Mouse (Mus musculus) embryonic facial prominence, embryonic 14.5 days (tissue): Measurements from ENCODE around the gene Smyd3. TPM values are rescaled to one million over a fixed set of nuclear protein-coding genes. Genes with fewer than 3 reads are reported as not detected.

Experiments
- ATAC-seq: fragments of 200-750 bp; cut with Nextera tagmentation; 2 replicates; pipeline ENCODE4 v1.8.0; 2017; ENCODE audit warnings: low read depth, moderate number of reproducible peaks, moderate TSS enrichment
- DNase-seq: peaks from one replicate; pipeline ENCODE4 v3.0.0-alpha.2; 2015; ENCODE audit warnings: low spot score
- H3K27ac ChIP-seq: fragments of 300-500 bp; sonication (generic); replicated peaks from 2 replicates; pipeline ENCODE4 v1.5.1; 2014; ENCODE audit warnings: low read depth, mild to moderate bottlenecking, low read length, moderate library complexity
- H3K27me3 ChIP-seq: fragments of 300-500 bp; sonication (generic); replicated peaks from 2 replicates; pipeline ENCODE4 v1.6.1; 2014; ENCODE audit warnings: low read length; ENCODE audit not compliant: control insufficient read depth, insufficient read depth
- H3K36me3 ChIP-seq: fragments of 300-500 bp; sonication (generic); 2 replicates; pipeline ENCODE4 v1.6.1; 2014; ENCODE audit warnings: low read length, mixed read lengths; ENCODE audit not compliant: control insufficient read depth, insufficient read depth
- H3K4me1 ChIP-seq: fragments of 300-500 bp; sonication (generic); 2 replicates; pipeline ENCODE4 v1.6.1; 2014; ENCODE audit warnings: antibody characterized with exemption, low read length; ENCODE audit not compliant: control insufficient read depth, insufficient read depth
- H3K4me2 ChIP-seq: fragments of 300-500 bp; sonication (generic); 2 replicates; pipeline ENCODE4 v1.6.1; 2014; ENCODE audit warnings: low read depth, mild to moderate bottlenecking, low read length, moderate library complexity, mixed read lengths
- H3K4me3 ChIP-seq: fragments of 300-500 bp; sonication (generic); 2 replicates; pipeline ENCODE4 v1.5.1; 2014; ENCODE audit warnings: low read depth, mild to moderate bottlenecking, low read length
- H3K9ac ChIP-seq: fragments of 300-500 bp; sonication (generic); 2 replicates; pipeline ENCODE4 v1.6.1; 2014; ENCODE audit warnings: low read depth, mild to moderate bottlenecking, low read length, moderate library complexity, mixed read lengths
- H3K9me3 ChIP-seq: fragments of 300-500 bp; sonication (generic); 2 replicates; pipeline ENCODE4 v1.6.1; 2016; ENCODE audit warnings: low read length; ENCODE audit not compliant: control insufficient read depth
- WGBS: fragments of 180-500 bp; shearing (Covaris S2); extraction: QIAGEN DNeasy Blood & Tissue Kit; methylation state at CpG from one replicate; pipeline ENCODE4 v1.1.7; 2014; 5-methylcytosine and 5-hydroxymethylcytosine counted together
- polyA plus RNA-seq: library from polyadenylated mRNA; unstranded; fragments of >200 nt; fragmentation: Nextera tagmentation; extraction: Ambion mirVana; gene quantifications from 2 replicates; pipeline ENCODE4 v1.2.1, GENCODE M21; 2014

Smyd3 gene
- polyA plus RNA-seq, 1 experiment from 2014 or later: 16.7 TPM

DNA sequence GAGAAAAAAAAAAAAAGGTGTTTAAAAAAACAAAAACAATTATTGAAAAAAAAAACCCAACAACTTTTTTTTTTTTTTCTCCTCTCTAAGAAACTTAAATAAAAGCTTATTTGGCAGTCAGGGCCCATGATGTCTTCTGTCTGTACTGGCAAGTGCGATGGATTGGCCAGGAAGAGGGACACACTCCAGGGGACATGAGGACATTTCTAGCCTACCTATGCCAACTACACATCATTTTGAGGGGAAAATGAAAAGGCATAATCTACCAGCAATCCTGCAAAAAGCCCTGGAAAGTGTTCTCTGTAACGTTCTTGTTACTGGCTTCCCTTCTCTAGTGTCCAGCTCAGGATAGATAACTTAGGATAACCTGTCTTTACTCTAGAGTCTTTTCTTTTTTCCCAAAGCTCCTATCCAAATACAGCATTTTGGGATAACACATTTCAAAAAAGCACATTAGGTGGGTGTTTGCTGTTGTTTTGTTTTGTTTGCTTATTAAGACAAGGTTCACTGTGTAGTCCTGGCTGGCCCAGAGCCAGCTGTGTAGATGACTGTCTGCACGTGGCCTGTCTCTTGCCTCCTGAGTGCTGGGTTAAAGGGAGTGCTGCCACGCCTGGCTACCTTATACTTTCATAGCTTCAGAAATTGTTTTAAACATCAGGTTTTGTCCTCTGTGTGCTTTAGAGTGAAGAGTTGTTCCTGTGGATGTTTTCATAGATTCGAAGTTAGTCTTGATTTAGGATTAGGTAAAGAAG, 35.5 kb upstream of the Smyd3 start:
- Histone ChIP-seq H3K9ac (no peak overlapping the region), H3K4me1 (peaks cover 1% of the 10 kb centered on the region; the same call in 1 of the 2 replicates), H3K4me2 (no peak overlapping the region), H3K27ac (no peak overlapping the region), H3K4me3 (no peak overlapping the region), H3K36me3 (no peaks in the 10 kb centered on the region), H3K9me3 (no peaks in the 10 kb centered on the region), H3K27me3 (no peaks in the 10 kb centered on the region)
- WGBS: 67% methylated on average over 5 of the region's 5 CpGs
- DNase-seq (no peak), ATAC-seq (no peak)

- Histone ChIP-seq H3K4me3 (no peak overlapping the region), H3K4me1 (peaks cover 8% of the 10 kb centered on the region; the same call in 1 of the 2 replicates), H3K27ac (no peak overlapping the region), H3K27me3 (no peaks in the 10 kb centered on the region), H3K9ac (no peak overlapping the region), H3K36me3 (no peaks in the 10 kb centered on the region), H3K9me3 (no peaks in the 10 kb centered on the region), H3K4me2 (no peak overlapping the region)
- 48% methylated on average over 7 of the region's 7 CpGs for WGBS
- DNase-seq (no peak), ATAC-seq (peak; percentile 60; the same call in 1 of the 2 replicates)
These were observed 34.9 kb upstream of the Smyd3 start for GRCm38 (mm10) chr1:179552751-179553150.

DNA sequence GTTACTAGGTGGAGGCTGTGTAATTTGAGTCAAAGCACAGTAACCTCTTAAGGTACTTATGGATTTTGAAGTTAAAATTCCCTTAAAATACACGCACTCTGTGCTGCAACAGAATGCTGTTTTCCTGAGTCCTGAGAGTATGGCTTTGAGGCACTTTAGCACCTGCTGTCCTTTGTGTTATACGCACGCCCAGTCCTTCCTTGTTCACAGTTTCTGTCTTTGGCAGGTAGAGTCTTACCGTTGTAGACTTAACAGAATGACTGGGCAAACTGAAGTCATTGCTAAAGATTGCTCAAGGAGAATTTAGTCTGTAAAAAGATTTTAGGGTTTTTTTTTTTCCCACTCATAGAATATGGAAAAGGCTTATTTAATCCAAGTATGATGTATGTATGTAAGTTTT, 34.1 kb upstream of the Smyd3 start:
- Histone ChIP-seq H3K27ac (no peak overlapping the region), H3K27me3 (no peaks in the 10 kb centered on the region), H3K9ac (no peak overlapping the region), H3K36me3 (no peaks in the 10 kb centered on the region), H3K4me2 (no peak overlapping the region), H3K4me1 (peaks cover 14% of the 10 kb centered on the region), H3K9me3 (no peaks in the 10 kb centered on the region), H3K4me3 (no peak overlapping the region)
- 81% methylated on average over 4 of the region's 4 CpGs for WGBS
- ATAC-seq (no peak), DNase-seq (no peak)

DNA sequence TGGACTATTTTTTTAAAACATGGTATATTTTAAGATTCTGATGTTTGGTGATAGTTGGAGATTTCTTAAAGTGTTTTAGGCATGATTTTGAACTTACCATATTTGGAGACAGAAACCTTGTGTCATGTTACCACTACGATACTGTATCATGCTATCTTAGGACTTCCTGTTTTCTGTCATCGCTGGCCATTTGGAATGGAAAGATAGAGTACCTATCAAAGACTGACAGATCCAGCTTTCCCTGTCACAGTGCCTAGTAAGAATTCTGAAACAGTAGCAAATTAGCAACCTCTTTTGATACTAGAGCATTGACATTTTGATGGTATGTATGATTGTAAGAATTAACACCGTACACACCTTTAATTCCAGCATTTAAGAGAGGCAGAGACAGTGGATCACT, 33.5 kb upstream of the Smyd3 start:
- Histone ChIP-seq H3K9me3 (no peaks in the 10 kb centered on the region), H3K36me3 (no peaks in the 10 kb centered on the region), H3K27ac (no peak overlapping the region), H3K27me3 (no peaks in the 10 kb centered on the region), H3K9ac (no peak overlapping the region), H3K4me3 (no peak overlapping the region), H3K4me1 (peaks cover 14% of the 10 kb centered on the region), H3K4me2 (no peak overlapping the region)
- 79% methylated on average over 3 of the region's 3 CpGs for WGBS
- no peak for DNase-seq
- no peak for ATAC-seq

DNA sequence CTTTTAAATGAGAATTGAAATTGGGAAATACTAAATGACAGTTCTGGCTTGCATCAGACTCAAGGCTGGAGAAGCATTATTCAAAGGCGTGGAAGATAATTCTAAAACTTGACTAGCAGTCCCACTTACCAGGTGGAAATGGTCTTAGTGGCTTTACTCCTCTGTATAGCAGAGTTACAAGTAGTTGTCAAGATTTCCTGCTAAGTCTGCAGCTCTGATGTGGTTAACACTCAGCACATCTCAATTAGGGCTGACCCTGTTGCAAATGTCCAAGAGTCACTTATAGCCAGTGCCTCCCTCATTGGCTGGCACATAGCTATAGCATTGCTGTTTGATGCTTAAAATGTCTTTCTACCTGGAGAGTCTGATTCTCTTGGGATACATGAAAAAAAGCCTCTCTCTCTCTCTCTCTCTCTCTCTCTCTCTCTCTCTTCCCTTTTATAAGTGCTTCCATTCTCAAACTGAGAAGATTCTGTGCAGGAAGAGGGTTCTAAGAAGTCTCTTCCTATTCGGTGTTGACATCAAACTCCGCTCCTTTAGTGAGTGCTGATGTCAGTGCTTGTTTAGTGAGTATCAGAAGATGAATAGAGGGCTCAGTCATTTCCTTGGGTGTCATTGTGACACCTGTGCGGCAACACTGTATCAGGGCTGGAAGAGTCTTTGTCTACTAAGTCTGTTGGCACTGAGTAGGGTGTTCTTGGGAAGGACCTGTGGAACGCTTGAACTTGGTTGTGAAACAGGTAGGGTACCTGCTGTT, 31.3 kb upstream of the Smyd3 start:
- no peaks in the 10 kb centered on the region for H3K27me3 ChIP-seq
- no peak for DNase-seq
- H3K9me3 ChIP-seq: no peaks in the 10 kb centered on the region
- H3K36me3 ChIP-seq: no peaks in the 10 kb centered on the region
- 89% methylated on average over 5 of the region's 5 CpGs for WGBS
- H3K4me3 ChIP-seq: no peak overlapping the region
- ATAC-seq: no peak
- H3K27ac ChIP-seq: no peak overlapping the region
- no peak overlapping the region for H3K9ac ChIP-seq
- no peak overlapping the region for H3K4me2 ChIP-seq
- H3K4me1 ChIP-seq: peaks cover 19% of the 10 kb centered on the region

DNA sequence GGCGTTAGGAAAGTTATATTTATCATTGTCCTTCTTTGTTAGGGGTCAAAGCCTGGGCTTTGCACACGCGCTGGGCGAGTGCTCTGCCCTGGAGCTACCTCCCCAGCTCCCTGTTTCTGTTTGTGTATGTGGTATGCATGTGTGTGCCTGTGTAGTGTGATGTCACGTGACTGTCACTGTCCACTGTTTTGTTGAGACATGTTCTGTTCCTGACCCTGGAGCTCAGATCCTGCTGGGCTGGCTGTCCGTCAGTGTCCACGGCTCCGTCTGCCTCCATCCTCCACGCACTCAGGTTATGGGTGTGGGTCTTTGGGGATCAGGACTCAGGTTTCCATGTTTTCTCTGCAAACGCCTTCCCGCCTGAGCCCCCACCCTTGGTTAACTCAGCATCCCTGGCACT, 30.4 kb upstream of the Smyd3 start:
- no peak overlapping the region for H3K4me3 ChIP-seq
- 61% methylated on average over 11 of the region's 11 CpGs for WGBS
- no peak overlapping the region for H3K27ac ChIP-seq
- H3K4me2 ChIP-seq: peak overlapping the region; percentile 83
- H3K4me1 ChIP-seq: peaks cover 19% of the 10 kb centered on the region
- DNase-seq (no peak), ATAC-seq (no peak)
- peak overlapping the region; percentile 27; the same call in 1 of the 2 replicates for H3K9ac ChIP-seq
- H3K27me3 ChIP-seq: no peaks in the 10 kb centered on the region
- no peaks in the 10 kb centered on the region for H3K9me3 ChIP-seq
- H3K36me3 ChIP-seq: 0 out of 2 replicates have a peak, but pooled peaks cover 3% of the 10 kb centered on the region

DNA sequence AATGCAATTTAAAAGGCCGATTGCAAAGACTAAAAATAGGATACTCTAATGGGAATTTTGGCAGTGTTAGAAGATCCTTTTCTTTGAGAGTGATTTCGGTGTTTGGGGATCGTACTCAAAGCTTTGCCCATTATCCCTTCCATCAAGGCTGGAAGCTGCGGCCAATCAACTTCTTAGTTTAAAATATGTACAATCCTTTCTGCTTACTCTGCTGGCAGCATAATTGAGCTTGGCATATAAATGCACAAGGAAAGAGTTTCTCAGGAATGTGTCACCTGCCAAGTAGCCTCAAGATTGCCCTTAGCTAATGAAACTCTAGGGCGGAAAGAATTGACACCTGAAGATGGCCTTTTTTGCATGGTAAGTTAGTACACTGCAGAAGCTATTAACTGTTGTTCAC, 29.3 kb upstream of the Smyd3 start:
- peak overlapping the region; percentile 83 for H3K4me2 ChIP-seq
- H3K27ac ChIP-seq: peak overlapping the region; percentile 92
- peaks cover 19% of the 10 kb centered on the region for H3K4me1 ChIP-seq
- 0 out of 2 replicates have a peak, but pooled peaks cover 4% of the 10 kb centered on the region for H3K36me3 ChIP-seq
- H3K9ac ChIP-seq: peak overlapping the region; percentile 82
- H3K27me3 ChIP-seq: no peaks in the 10 kb centered on the region
- DNase-seq (peak; percentile 50), ATAC-seq (no peak)
- WGBS: 10% methylated on average over 5 of the region's 5 CpGs
- peak overlapping the region; percentile 62 for H3K4me3 ChIP-seq
- H3K9me3 ChIP-seq: no peaks in the 10 kb centered on the region

DNA sequence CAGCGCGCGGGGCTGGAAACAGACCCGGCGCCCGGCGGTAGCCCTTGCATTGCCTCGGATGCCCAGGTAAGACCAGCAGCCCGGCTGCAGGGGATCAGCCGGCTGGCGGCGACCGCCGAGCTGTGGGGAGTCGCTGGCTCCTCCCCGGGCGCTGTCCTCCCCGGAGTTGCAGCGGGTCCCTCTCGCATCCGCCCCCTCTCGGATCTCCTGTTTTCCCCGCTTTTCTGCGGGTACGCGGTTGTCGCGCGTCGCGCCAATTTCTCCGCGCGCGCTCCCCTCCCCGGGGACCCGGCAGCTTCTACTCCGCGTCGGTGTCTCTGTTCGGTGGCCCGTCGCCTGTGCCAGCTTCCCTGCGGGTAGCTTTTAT, 28.7 kb upstream of the Smyd3 start:
- H3K9ac ChIP-seq: peak overlapping the region; percentile 82
- DNase-seq (peak; percentile 80), ATAC-seq (peak; percentile 87)
- peak overlapping the region; percentile 62 for H3K4me3 ChIP-seq
- peak overlapping the region; percentile 83 for H3K4me2 ChIP-seq
- no peaks in the 10 kb centered on the region for H3K27me3 ChIP-seq
- peak overlapping the region; percentile 92 for H3K27ac ChIP-seq
- no peaks in the 10 kb centered on the region for H3K9me3 ChIP-seq
- WGBS: 1% methylated on average over 16 of the region's 44 CpGs
- H3K4me1 ChIP-seq: peaks cover 19% of the 10 kb centered on the region
- H3K36me3 ChIP-seq: 0 out of 2 replicates have a peak, but pooled peaks cover 4% of the 10 kb centered on the region
